Mouse (Mus musculus) MN1 (cell line): ENCODE measurements at regions not wholly inside any gene's neighbourhood (a gene's known extent, or its start where the extent isn't known, plus 50 kb on each side); places are given as distances from the start of the nearest gene placed in this dataset.

Experiments
- DNase-seq: peaks from one replicate; pipeline ENCODE4 v3.0.0-alpha.2; 2016; ENCODE audit warnings: low spot score

- no peak for DNase-seq
These were observed 119.3 kb upstream of the Lyplal1 start for GRCm38 (mm10) chr1:186236267-186237020.

- no peak for DNase-seq
These were observed 117.4 kb upstream of the Lyplal1 start for GRCm38 (mm10) chr1:186234536-186234935.

GRCm38 (mm10) chr1:186230476-186230875, 113.4 kb upstream of the Lyplal1 start:
- DNase-seq = no peak

GRCm38 (mm10) chr1:186229856-186230255, 112.7 kb upstream of the Lyplal1 start:
- DNase-seq = no peak

GRCm38 (mm10) chr1:186228396-186228795, 111.3 kb upstream of the Lyplal1 start:
- DNase-seq = no peak

- no peak for DNase-seq
These were observed 107.1 kb upstream of the Lyplal1 start for GRCm38 (mm10) chr1:186224231-186224630.

GRCm38 (mm10) chr1:186223417-186223816, 106.3 kb upstream of the Lyplal1 start:
- peak; percentile 95 for DNase-seq

GRCm38 (mm10) chr1:186218995-186219394, 101.9 kb upstream of the Lyplal1 start:
- DNase-seq = no peak

- DNase-seq = peak; percentile 75
These were observed 100.1 kb upstream of the Lyplal1 start for GRCm38 (mm10) chr1:186217198-186217597.

GRCm38 (mm10) chr1:186204151-186204550, 87.0 kb upstream of the Lyplal1 start:
- DNase-seq = no peak

- no peak for DNase-seq
These were observed 85.4 kb upstream of the Lyplal1 start for GRCm38 (mm10) chr1:186202536-186202935.

GRCm38 (mm10) chr1:186198391-186198790, 81.3 kb upstream of the Lyplal1 start:
- peak; percentile 47 for DNase-seq

- DNase-seq = no peak
These were observed 79.9 kb upstream of the Lyplal1 start for GRCm38 (mm10) chr1:186197057-186197456.

- DNase-seq = no peak
These were observed 72.3 kb upstream of the Lyplal1 start for GRCm38 (mm10) chr1:186189390-186189789.

GRCm38 (mm10) chr1:186187372-186187771, 70.3 kb upstream of the Lyplal1 start:
- peak; percentile 87 for DNase-seq

- no peak for DNase-seq
These were observed 66.1 kb upstream of the Lyplal1 start for GRCm38 (mm10) chr1:186183204-186183651.

GRCm38 (mm10) chr1:186182498-186183203, 65.5 kb upstream of the Lyplal1 start:
- peak; percentile 95 for DNase-seq

GRCm38 (mm10) chr1:186177019-186177418, 59.9 kb upstream of the Lyplal1 start:
- no peak for DNase-seq

- peak; percentile 52 for DNase-seq
These were observed 56.4 kb upstream of the Lyplal1 start for GRCm38 (mm10) chr1:186173472-186174014.

- DNase-seq = no peak
These were observed 54.6 kb upstream of the Lyplal1 start for GRCm38 (mm10) chr1:186171691-186172090.
